Mouse (Mus musculus): Measurements from ENCODE around the gene Plvap. TPM values are rescaled to one million over a fixed set of nuclear protein-coding genes. Genes with fewer than 3 reads are reported as not detected.
"Not testable (repeated sequence)": the region's sequence is repeated elsewhere in the genome, so short reads cannot be mapped to it uniquely, and the experiment has no call there.

Gene Plvap
- polyA plus RNA-seq, 1 experiment from 2014 or later = 84.8 TPM

DNA sequence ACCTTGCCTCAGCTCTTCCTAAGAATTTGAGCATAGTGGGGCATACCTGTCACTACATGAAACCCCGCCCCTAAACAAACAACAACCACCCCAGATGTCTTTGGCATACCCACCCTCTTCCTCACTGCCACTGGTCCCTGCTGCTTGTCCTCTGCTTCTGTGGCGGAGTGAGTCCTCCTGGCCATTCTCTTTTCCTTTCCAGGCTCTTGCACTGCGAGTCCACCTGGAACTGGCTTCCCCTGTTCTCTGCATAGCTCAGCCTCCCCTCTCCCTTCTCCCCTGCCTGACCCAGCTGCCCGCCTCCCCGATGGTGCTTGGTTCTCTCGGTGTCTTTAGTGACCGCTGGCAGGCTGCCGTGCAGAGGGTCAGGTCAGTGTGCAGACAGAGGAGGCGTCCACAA is 32.2 kb upstream of the Plvap start:
- no peak overlapping the region for H3K27ac ChIP-seq
- no peaks in the 10 kb centered on the region for H3K27me3 ChIP-seq (replicated peaks)
- H3K9me3 ChIP-seq = no peaks in the 10 kb centered on the region
- no peak for ATAC-seq (ENCODE audit: insufficient read depth, low FRiP score, low read depth)
- no peak overlapping the region for H3K9ac ChIP-seq
- 81% methylated on average over 9 of the region's 9 CpGs for whole genome bisulfite sequencing
- peaks cover 17% of the 10 kb centered on the region for H3K36me3 ChIP-seq
- peak overlapping the region; percentile 93 for H3K4me3 ChIP-seq (replicated peaks)
- H3K4me2 ChIP-seq = peak overlapping the region; percentile 92
- peaks cover 11% of the 10 kb centered on the region for H3K4me1 ChIP-seq

DNA sequence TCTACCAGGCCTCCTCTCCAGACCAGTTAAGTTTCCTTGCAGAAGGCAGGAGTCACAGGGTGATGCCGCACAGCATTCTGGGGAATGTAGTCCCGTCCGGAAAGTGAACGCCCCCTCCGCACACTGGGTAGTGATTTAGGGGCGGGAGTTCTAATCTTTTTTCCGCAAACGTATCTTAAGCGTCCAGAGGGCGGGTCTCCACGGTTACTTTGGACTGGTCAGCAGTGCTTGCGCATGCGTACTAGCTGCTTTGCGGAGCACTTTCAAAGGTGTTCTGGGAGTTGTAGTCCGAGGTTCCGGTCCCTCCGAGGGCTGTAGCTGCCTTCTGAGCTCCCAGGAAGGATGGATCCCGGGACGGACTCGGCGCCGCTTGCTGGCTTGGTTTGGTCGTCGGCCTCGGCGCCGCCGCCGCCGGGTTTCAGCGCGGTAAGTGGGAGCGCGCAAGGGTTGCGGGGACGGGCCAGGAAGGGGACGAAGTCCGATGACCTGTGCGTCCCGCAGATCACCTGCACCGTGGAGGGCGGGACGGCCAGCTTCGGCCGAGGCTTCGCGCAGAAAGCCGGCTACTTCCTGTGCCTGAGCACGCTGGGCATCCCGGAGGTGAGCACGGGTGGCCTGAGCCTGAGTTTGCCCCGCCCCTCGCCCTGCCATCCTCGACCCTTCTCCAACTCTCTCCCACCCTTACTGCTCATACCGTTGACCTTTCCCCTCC is 31.2 kb upstream of the Plvap start, which contains the start of gene Mvb12a:
Mvb12a (plus strand) TSS at position 291 of the 712 bp plus-strand sequence.
- H3K9ac ChIP-seq = peak within 1 kb of the TSS; percentile 83
- H3K27me3 ChIP-seq (replicated peaks) = no peaks in the 10 kb centered on the region
- peak within 1 kb of the TSS; percentile 92 for H3K4me2 ChIP-seq
- no peaks in the 10 kb centered on the region for H3K9me3 ChIP-seq
- ATAC-seq (ENCODE audit: insufficient read depth, low FRiP score, low read depth) = peak; percentile 96
- under 1% methylated on average over 55 of the region's 55 CpGs for WGBS
- peak within 1 kb of the TSS; percentile 93 for H3K4me3 ChIP-seq (replicated peaks)
- peak within 1 kb of the TSS; percentile 41; the same call in 1 of the 2 replicates for H3K27ac ChIP-seq
- H3K4me1 ChIP-seq = peaks cover 13% of the 10 kb centered on the region
- peaks cover 12% of the 10 kb centered on the region for H3K36me3 ChIP-seq

DNA sequence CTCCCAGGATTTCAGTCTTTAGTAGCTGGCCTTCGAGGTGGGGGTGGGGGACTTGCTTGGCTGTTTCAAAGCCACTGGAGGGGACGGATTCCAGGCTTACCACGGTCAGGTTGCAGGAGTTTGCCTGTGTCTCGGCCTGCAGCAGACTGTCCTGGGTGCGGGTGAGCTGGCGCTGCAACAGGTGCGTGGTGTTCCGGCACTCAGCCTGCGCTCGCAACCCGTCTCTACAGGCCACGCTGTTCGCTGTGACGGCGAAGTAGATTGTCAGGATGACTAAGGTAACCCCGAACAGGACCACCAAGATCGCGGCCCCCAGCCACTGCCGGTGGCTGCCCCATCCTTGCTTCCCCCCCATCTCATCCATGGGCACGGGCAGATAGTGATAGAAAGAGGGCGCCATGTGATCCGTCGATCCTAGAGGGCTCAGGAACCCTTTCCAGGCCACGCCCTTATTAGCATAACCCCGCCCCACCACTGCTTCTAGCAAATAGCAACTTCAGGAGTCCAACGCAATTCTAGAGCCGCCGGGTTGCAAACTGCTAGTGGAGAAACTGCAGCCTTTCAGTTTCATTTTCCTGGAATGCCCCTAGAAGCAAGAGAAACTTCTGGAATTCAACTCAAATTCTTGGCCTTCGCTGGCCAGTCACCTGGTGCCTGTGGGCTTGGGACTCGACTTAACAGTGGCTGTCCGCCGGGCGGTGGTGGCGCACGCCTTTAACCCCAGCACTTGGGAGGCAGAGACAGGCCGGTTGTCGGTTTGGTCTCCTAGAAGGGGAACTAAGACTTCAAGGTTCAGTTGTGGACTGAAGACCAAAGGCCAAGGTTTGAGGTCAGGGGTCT is 25.7 kb upstream of the Plvap start, which contains the start of gene Bst2:
Bst2 (minus strand) TSS at position 429 of the 840 bp plus-strand sequence.
- peak; percentile 87 for ATAC-seq (ENCODE audit: insufficient read depth, low FRiP score, low read depth)
- Histone ChIP-seq H3K4me2 (peak within 1 kb of the TSS; percentile 78), H3K9ac (no peak within 1 kb of the TSS; the same call in 1 of the 2 replicates), H3K27me3 (replicated peaks) (no peaks in the 10 kb centered on the region), H3K36me3 (no peaks in the 10 kb centered on the region), H3K9me3 (no peaks in the 10 kb centered on the region), H3K4me1 (peaks cover 11% of the 10 kb centered on the region; the same call in 1 of the 2 replicates), H3K27ac (peak within 1 kb of the TSS; percentile 80), H3K4me3 (replicated peaks) (peak within 1 kb of the TSS; percentile 52)
- 5% methylated on average over 37 of the region's 37 CpGs for WGBS

DNA sequence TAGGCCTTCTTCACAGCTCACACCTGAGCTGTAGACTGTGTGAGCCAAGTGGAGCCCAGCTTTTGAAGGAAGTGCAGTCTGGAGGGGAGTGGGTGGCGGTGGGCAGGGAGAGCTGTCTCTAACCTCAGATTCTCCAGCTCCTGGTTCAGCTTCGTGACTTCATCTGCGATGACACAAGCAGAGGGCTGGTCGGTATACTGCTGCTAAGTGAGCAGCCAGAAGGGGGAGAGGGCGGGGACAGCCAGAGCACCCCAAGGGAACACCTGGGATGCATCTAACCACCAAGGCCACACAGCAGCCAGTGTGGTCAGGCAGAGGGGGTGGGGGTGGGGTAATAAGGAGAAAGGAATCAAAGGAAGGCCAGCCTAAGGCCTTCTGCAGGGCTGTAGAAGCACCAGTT is 24.1 kb upstream of the Plvap start:
- peaks cover 11% of the 10 kb centered on the region; the same call in 1 of the 2 replicates for H3K4me1 ChIP-seq
- ATAC-seq (ENCODE audit: insufficient read depth, low FRiP score, low read depth) = no peak
- no peak overlapping the region for H3K4me3 ChIP-seq (replicated peaks)
- H3K9me3 ChIP-seq = no peaks in the 10 kb centered on the region
- no peaks in the 10 kb centered on the region for H3K36me3 ChIP-seq
- H3K27me3 ChIP-seq (replicated peaks) = no peaks in the 10 kb centered on the region
- no peak overlapping the region for H3K27ac ChIP-seq
- 60% methylated on average over 5 of the region's 5 CpGs for WGBS
- no peak overlapping the region for H3K9ac ChIP-seq
- peak overlapping the region; percentile 78 for H3K4me2 ChIP-seq

DNA sequence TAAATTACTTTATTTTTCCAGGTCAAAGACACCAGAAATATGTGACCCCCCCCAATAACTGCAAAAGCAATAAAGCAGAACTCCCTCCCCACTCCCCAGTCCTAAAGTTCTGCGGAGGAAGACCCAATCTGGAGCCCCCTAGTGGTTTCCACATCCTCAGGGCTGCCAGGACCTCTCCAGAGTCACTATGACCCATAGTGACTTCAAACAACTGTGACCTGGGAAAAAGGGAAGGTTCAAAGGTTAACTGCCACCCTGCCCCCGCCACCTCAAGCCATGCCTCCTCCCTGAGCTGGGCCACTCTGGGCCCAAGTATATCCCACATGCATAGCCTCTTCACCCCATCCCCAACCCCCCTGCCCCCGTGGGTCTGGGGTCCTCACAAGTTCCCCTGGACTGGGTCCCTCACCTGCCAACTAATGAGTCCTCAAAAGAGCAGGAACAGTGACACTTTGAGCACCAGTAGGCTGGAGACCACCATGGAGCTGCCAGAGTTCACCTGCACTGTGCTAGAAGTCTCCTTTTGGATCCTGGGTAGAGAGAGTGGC is 22.8 kb upstream of the Plvap start:
- H3K9ac ChIP-seq = no peak overlapping the region
- 37% methylated on average over 3 of the region's 3 CpGs for WGBS
- no peaks in the 10 kb centered on the region for H3K9me3 ChIP-seq
- H3K4me1 ChIP-seq = peaks cover 11% of the 10 kb centered on the region; the same call in 1 of the 2 replicates
- H3K4me3 ChIP-seq (replicated peaks) = no peak overlapping the region
- ATAC-seq (ENCODE audit: insufficient read depth, low FRiP score, low read depth) = 0 out of 2 replicates have a peak, but pooled peaks have one; percentile 9
- H3K36me3 ChIP-seq = no peaks in the 10 kb centered on the region
- H3K27me3 ChIP-seq (replicated peaks) = no peaks in the 10 kb centered on the region
- no peak overlapping the region for H3K27ac ChIP-seq
- H3K4me2 ChIP-seq = no peak overlapping the region

DNA sequence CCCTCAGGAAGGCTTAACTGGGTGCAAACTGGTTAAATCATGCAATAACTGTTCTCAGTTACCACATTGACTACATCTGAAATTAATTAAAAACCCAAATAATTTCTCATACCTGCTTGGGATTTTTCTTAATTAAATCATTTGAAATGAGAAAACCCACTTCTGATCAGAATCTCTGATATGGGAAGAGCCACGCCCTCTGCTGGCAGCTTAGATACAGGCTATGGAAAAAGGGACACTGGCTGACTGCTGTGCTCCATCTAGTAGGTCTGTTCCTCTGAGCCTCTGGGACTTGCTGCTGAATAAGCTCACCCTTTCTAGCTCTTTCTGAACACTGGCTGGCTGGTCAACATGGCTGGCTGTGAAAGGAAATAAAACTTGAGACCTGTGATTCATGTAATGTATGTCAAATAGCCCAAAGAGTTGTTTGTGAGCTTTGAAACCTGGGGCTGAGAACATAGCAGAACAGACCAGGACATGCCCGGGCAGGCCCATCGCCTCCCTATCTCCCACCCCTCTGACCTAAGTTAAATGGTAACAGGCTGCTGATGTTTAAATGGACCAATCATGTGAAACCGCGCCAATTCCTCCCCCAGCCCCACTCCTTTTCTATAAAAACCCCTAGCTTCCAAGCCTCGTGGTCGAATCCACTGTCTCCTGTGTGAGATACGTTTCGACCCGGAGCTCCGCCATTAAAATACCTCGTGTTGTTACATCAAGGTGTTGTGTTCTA is 19.3 kb upstream of the Plvap start:
- not testable (repeated sequence) for H3K36me3 ChIP-seq; H3K4me2 ChIP-seq; H3K4me1 ChIP-seq; ATAC-seq (ENCODE audit: insufficient read depth, low FRiP score, low read depth); H3K27me3 ChIP-seq (replicated peaks); H3K9ac ChIP-seq; H3K9me3 ChIP-seq; H3K27ac ChIP-seq; H3K4me3 ChIP-seq (replicated peaks)
- WGBS = 68% methylated on average over 7 of the region's 12 CpGs

DNA sequence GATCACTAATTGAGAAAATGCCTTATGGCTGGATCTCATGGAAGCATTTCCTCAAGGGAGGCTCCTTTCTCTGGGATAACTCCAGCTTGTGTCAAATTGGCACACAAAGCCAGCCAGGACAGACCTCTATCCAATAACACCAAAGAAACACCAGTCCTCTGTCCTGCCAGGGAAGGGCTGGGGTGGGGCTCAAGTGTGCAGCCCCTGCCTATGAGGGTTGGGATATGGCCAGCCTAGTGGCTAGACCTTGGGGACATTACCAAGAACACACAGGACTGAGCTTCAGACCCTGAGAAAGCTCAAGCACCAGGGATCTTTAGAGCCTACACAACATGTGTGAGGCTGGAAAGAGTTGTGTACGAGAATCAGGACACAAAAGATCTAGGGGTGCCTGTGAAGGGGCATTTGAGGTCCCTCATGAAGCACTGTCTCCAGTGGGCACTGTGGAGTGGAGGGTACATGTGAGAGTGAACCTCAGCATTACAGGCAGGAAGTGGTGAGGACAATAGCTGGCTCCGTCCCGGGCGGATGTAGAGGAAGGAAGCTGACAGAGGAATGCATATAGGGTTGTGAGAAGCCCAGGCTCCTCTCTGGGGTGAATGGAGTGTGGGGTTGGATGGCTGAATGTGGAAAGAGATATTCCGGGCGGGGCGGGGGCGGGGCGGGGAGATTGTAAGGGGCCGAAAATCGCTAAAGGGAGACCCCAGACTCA is 17.0 kb upstream of the Plvap start:
- H3K27ac ChIP-seq = peak overlapping the region; percentile 68
- no peaks in the 10 kb centered on the region for H3K9me3 ChIP-seq
- H3K4me1 ChIP-seq = peaks cover 10% of the 10 kb centered on the region; the same call in 1 of the 2 replicates
- H3K9ac ChIP-seq = no peak overlapping the region
- WGBS = 63% methylated on average over 11 of the region's 11 CpGs
- no peaks in the 10 kb centered on the region for H3K36me3 ChIP-seq
- ATAC-seq (ENCODE audit: insufficient read depth, low FRiP score, low read depth) = no peak
- peaks cover 11% of the 10 kb centered on the region for H3K27me3 ChIP-seq (replicated peaks)
- H3K4me2 ChIP-seq = no peak overlapping the region
- H3K4me3 ChIP-seq (replicated peaks) = no peak overlapping the region

DNA sequence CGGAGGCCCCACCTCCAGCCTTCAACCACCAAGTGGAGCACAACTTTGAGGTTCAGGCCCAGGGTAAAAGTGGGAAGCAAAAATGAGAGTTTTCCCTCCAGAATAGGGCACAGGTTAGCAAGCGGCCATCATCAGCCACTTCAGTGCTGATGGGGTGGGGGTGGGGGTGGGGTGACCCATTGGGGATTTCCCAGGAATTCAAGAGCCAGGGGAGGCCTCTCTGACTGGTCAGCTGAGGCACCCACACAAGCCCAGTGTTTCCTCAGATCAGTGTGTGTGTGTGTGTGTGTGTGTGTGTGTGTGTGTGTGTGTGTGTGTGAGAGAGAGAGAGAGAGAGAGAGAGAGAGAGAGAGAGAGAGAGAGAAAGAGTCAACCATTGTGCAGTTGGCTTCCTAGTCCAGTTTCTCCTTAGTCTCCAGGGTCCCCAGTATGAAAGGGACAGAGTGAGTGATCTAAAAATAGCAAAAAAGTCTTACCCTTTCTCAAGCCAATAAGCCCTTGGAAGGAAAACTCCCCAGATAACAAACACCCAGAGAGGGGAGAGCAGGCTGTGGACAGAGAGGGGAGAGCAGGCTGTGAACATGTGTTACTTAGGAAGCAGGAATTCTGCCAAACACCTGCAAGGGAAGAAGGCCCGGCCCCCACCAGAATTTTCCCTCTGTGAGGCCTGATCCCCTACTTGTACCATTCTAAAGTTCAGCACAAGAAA is 15.8 kb upstream of the Plvap start:
- H3K27me3 ChIP-seq (replicated peaks) = peaks cover 11% of the 10 kb centered on the region
- no peak overlapping the region for H3K9ac ChIP-seq
- peak overlapping the region; percentile 57; the same call in 1 of the 2 replicates for H3K27ac ChIP-seq
- H3K4me2 ChIP-seq = no peak overlapping the region
- no peaks in the 10 kb centered on the region for H3K9me3 ChIP-seq
- 54% methylated on average over 3 of the region's 3 CpGs for WGBS
- no peak overlapping the region for H3K4me3 ChIP-seq (replicated peaks)
- peaks cover 10% of the 10 kb centered on the region; the same call in 1 of the 2 replicates for H3K4me1 ChIP-seq
- no peaks in the 10 kb centered on the region for H3K36me3 ChIP-seq
- no peak for ATAC-seq (ENCODE audit: insufficient read depth, low FRiP score, low read depth)

DNA sequence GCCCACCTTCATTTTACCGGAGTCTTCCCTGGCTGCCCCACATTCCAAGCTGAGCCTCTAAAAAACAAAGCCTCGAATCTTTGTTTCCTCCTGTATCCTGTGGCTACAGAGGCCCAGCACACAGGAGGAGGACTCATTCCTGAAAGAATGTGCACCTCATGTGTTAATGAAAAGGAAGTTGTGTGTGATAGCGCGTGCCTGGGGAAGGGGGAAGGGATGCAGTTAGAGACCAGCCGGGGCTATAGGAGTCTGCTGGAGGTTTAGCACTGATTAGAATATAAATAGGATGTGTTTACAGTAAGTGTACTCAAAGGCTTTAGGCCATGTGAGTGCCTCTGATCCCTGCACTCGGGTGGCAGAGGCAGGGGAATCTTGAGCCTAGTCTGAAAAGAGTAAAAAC is 14.7 kb upstream of the Plvap start:
- Histone ChIP-seq H3K4me2 (no peak overlapping the region), H3K4me3 (replicated peaks) (no peak overlapping the region), H3K36me3 (no peaks in the 10 kb centered on the region), H3K27ac (peak overlapping the region; percentile 46; the same call in 1 of the 2 replicates), H3K27me3 (replicated peaks) (peaks cover 11% of the 10 kb centered on the region), H3K4me1 (peaks cover 10% of the 10 kb centered on the region; the same call in 1 of the 2 replicates), H3K9ac (no peak overlapping the region), H3K9me3 (no peaks in the 10 kb centered on the region)
- 25% methylated on average over 6 of the region's 6 CpGs for WGBS
- no peak for ATAC-seq (ENCODE audit: insufficient read depth, low FRiP score, low read depth)

DNA sequence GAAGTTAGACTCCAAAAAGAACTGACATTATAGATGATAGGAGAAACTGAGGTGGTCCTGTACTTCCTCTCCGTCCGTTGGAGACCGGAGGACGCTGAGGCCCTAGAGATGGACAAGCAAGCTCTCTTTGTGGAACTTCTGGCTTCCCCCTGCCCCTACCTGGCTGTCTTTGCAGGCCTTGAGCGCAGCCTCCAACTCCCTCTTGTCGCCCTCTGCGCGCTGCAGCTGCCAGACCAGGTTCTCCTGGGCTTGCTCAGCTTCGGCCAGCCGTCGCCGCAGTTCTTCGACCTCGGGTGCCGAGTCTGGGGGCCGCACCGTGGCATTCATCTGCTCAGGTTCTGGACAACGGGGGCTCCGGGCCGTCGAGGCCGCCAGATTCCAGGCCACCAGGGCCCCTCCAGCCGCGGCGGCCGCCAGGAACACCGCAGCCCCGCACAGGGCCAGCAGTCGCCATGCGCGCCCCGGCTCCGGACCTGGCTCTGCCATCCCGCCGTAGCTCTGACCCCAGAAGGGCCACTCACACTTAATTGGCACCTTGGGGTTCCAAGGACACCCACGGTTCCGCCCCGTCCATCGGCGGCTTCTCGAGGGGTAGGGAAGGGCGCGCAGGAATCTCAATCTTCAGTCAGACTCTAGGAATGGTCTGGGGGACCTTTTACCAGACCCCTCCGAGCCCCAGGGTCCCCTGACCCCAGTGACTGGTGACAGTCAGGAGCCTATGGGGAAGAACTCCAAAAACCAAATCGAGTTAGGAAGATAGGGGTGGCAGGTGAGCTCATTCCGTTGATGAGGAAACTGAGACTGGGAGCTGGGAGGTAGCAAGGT is 13.9 kb upstream of the Plvap start, which contains the start of gene Ccdc194:
Ccdc194 (minus strand) TSS at position 486 of the 825 bp plus-strand sequence.
- Histone ChIP-seq H3K27me3 (replicated peaks) (peaks cover 11% of the 10 kb centered on the region), H3K27ac (peak within 1 kb of the TSS; percentile 46; the same call in 1 of the 2 replicates), H3K4me2 (peak within 1 kb of the TSS; percentile 11; the same call in 1 of the 2 replicates), H3K9me3 (no peaks in the 10 kb centered on the region), H3K9ac (no peak within 1 kb of the TSS), H3K4me3 (replicated peaks) (0 out of 2 replicates have a peak within 1 kb of the TSS, but pooled peaks have one; percentile 9), H3K36me3 (no peaks in the 10 kb centered on the region), H3K4me1 (peaks cover 10% of the 10 kb centered on the region; the same call in 1 of the 2 replicates)
- no peak for ATAC-seq (ENCODE audit: insufficient read depth, low FRiP score, low read depth)
- WGBS = 17% methylated on average over 46 of the region's 46 CpGs
